Mouse (Mus musculus) splenic B cell, adult 2 months (primary cell): ENCODE results near the gene Lhpp.

Experiments used
- DNase-seq: peaks from one replicate; pipeline ENCODE4 v3.0.0-alpha.2; 2011; ENCODE audit warnings: low read depth, low spot score
- H3K27me3 ChIP-seq: 2 replicates; pipeline ENCODE4 v1.6.1; 2012; ENCODE audit warnings: mild to moderate bottlenecking, low read length, moderate library complexity, mixed read lengths; ENCODE audit not compliant: control insufficient read depth, poor library complexity, insufficient read depth, severe bottlenecking
- H3K36me3 ChIP-seq: 2 replicates; pipeline ENCODE4 v1.6.1; 2012; ENCODE audit warnings: mild to moderate bottlenecking, low read length, moderate library complexity, mixed read lengths; ENCODE audit not compliant: control insufficient read depth, poor library complexity, insufficient read depth, severe bottlenecking

Gene Lhpp

GRCm38 (mm10) chr7:132673931-132674755, 63.7 kb downstream of the Lhpp start:
- H3K27me3 ChIP-seq: no peaks in the 10 kb centered on the region
- no peak for DNase-seq
- H3K36me3 ChIP-seq: no peaks in the 10 kb centered on the region

GRCm38 (mm10) chr7:132675922-132676321, 65.5 kb downstream of the Lhpp start:
- DNase-seq: no peak
- H3K27me3 ChIP-seq: no peaks in the 10 kb centered on the region
- H3K36me3 ChIP-seq: no peaks in the 10 kb centered on the region

- DNase-seq: no peak
- no peaks in the 10 kb centered on the region; the same call in 1 of the 2 replicates for H3K36me3 ChIP-seq
- no peaks in the 10 kb centered on the region for H3K27me3 ChIP-seq
Measured at GRCm38 (mm10) chr7:132679117-132679516, 68.7 kb downstream of the Lhpp start.

GRCm38 (mm10) chr7:132679549-132679948, 69.1 kb downstream of the Lhpp start:
- H3K27me3 ChIP-seq: no peaks in the 10 kb centered on the region
- no peaks in the 10 kb centered on the region; the same call in 1 of the 2 replicates for H3K36me3 ChIP-seq
- DNase-seq: no peak

DNA sequence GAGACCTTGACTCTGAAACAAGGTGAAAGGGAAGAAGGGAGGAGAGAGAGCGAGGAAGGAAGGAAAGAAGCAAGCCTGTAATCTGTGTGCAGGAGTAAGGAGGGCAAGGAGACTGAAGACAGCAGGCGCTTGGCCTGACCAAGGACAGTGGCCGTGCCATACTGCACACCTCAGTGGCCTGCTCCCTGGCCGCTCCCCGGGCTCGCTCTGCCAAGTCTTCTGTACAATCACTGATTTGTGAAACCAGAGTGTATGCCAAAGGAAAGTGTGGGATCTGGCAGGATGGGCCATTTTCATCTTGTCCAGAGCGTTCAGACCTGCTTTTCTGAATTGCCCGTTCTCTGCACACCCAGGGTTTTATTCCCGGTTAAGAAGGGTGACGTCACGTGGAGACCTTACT, 70.9 kb downstream of the Lhpp start:
- DNase-seq: no peak
- Histone ChIP-seq H3K27me3 (no peaks in the 10 kb centered on the region), H3K36me3 (no peaks in the 10 kb centered on the region; the same call in 1 of the 2 replicates)

DNA sequence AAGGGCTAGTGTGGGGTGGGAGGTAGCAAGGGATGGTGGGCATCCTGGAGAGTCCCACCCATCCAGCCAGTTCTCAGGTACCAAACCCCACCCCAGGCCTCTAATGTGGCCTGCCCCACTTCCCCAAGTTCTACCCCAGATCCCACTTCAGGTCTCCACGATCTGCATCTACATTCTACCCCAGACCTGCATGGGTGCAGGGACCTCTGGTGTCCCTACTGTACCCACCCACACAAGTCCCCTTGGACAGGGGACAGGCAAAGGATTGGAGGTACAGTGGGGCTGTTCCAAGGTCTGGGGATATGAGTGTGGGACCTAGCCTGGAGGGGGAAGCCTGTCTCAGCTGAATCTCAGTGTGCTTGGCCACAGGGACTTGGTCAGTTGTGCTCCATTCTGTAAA, 71.4 kb downstream of the Lhpp start:
- DNase-seq: no peak
- H3K36me3 ChIP-seq: no peaks in the 10 kb centered on the region; the same call in 1 of the 2 replicates
- H3K27me3 ChIP-seq: no peaks in the 10 kb centered on the region

- DNase-seq: no peak
- Histone ChIP-seq H3K36me3 (no peaks in the 10 kb centered on the region; the same call in 1 of the 2 replicates), H3K27me3 (no peaks in the 10 kb centered on the region)
Measured at GRCm38 (mm10) chr7:132682336-132682735, 71.9 kb downstream of the Lhpp start.

- Histone ChIP-seq H3K27me3 (no peaks in the 10 kb centered on the region), H3K36me3 (no peaks in the 10 kb centered on the region; the same call in 1 of the 2 replicates)
- DNase-seq: no peak
Measured at GRCm38 (mm10) chr7:132682901-132683300, 72.5 kb downstream of the Lhpp start.

DNA sequence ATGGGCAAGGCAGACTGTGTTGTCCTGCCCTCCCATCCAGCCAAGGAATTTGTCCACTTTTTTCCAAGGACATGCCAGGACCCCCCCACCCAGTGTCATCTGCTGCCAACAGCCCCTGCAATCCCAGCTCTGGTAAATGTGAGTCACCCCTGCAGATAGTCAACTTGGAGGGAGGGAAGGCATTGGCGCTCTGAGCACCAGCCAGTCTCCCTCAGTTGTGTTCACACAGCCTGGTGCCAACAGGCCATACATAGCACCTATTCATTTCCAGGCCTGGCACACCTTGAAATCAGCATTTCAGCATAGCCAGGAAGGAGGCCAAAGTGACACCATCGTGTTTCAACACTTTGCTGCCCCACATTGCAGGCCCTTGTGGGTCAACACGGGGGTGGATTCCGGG, 73.5 kb downstream of the Lhpp start:
- H3K27me3 ChIP-seq: no peaks in the 10 kb centered on the region
- H3K36me3 ChIP-seq: no peaks in the 10 kb centered on the region; the same call in 1 of the 2 replicates
- DNase-seq: no peak

DNA sequence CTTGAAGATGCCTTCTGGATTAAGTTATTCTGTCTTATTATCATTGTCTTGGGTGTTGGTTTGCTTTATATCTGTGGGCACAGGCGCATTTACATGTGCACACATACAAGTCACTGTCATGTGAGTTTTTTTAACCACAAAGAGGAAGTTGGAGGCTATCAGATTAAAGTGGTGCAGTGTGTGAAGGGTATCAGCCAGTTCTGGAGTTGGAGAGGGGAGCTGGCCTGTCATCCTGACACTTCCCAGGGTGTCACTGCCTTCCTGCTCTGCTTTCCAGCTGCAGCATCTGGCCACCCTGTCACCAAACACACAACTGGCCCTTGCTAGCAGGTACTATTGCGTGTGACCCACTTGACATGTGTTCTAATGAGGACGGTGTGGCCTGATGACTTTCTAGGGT, 76.1 kb downstream of the Lhpp start:
- Histone ChIP-seq H3K27me3 (no peaks in the 10 kb centered on the region), H3K36me3 (no peaks in the 10 kb centered on the region; the same call in 1 of the 2 replicates)
- peak; percentile 82 for DNase-seq

GRCm38 (mm10) chr7:132687897-132688296, 77.5 kb downstream of the Lhpp start:
- no peaks in the 10 kb centered on the region for H3K36me3 ChIP-seq

DNA sequence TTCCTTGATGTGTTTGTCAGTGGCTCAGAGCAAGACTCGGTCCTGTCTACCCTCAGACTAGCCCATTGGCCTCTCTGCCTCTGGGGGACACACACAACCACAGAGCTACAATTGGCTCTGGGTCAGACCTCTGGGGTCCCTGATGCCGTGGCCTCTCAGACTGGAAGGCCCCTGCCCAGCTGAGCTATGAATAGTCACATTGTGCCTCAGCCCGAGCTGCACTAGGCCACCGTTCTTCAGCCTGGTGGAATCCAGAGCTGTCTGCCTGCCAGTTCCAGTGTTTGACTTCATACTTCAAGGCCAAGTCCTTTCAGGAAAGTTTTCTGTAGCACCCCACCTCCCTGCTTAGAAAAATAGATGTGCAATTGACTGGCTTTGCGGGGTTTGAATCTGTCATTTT, 78.3 kb downstream of the Lhpp start:
- no peak for DNase-seq
- H3K27me3 ChIP-seq: no peaks in the 10 kb centered on the region
- H3K36me3 ChIP-seq: no peaks in the 10 kb centered on the region

More at GRCm38 (mm10) chr7:132687897-132688296, 77.5 kb downstream of the Lhpp start:
- no peaks in the 10 kb centered on the region for H3K27me3 ChIP-seq
- DNase-seq: no peak

DNA sequence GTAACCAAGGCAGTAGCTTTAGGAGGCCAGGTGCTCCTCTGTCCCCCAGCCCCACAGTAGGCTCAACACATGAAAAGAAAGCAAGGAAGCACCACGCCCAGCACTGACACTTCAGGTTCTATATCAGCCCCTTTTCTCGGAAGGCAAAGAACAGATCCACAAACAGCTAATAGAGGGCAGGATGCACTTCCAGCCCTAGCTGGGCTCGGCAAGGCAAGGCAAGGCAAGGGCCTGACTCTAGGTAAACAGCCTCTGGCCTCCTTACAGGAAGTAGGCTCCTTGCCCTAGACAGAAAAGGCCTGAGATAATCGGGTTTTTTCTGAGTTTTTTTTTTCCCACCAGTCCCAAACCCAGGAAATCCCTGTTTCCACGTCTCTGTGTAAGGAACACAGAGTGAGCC, 79.3 kb downstream of the Lhpp start:
- H3K36me3 ChIP-seq: no peaks in the 10 kb centered on the region
- DNase-seq: no peak
- no peaks in the 10 kb centered on the region for H3K27me3 ChIP-seq

GRCm38 (mm10) chr7:132690716-132691472, 80.5 kb downstream of the Lhpp start:
- peak; percentile 31 for DNase-seq
- H3K27me3 ChIP-seq: no peaks in the 10 kb centered on the region
- H3K36me3 ChIP-seq: no peaks in the 10 kb centered on the region

- DNase-seq: no peak
- Histone ChIP-seq H3K27me3 (no peaks in the 10 kb centered on the region), H3K36me3 (no peaks in the 10 kb centered on the region)
Measured at GRCm38 (mm10) chr7:132692719-132693118, 82.3 kb downstream of the Lhpp start.
